Mouse (Mus musculus) retina, adult 2 months (tissue): ENCODE measurements around the gene Nsmce1.
A peak's percentile ranks its signal among the peaks of the same experiment; 100 is the strongest.

Experiments used
- DNase-seq: peaks from one replicate; pipeline ENCODE4 v3.0.0-alpha.2; 2012; ENCODE audit warnings: low read depth, low spot score

The Nsmce1 gene

DNA sequence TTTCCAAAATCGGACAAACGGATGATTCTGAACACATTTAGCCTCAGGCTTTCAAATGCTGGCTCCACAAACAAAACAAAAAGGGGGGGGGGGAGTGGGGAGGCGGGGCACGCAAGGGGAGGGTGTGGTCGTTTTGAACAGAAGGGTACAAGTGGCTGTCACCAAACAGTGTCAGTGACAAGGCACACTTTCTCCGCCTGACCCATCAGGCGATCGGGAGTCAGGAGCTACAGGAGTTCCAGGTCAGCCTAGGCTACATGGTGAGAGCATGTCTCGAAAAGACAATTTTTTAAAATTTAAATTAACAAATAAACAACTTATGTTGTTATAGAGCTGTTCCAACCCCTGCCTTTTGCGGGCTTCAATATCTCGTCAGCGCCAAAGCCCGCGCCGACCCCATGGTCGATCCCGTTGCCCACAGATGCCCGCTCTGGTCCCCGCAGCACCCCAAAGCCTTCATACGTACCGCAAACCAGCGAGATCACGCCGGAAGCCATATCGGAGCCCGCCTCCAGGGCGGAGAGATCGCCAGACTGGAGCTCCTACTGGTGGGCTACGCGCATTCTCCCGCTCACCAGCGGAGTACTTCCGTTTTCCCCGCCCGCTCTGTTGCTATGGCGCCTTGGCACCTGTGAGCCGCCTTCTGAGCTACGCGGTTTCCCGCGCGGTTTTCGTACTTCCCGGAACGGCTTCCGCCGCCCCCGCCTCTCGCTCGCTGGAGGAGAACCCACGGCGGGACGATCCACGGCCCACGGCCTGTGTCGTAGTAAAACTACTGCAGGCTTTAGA is at the start of gene Nsmce1:
Gene Nsmce1, minus strand, starts transcription at position 650 of the 789 bp plus-strand sequence.
- DNase-seq, result peak; percentile 82

DNA sequence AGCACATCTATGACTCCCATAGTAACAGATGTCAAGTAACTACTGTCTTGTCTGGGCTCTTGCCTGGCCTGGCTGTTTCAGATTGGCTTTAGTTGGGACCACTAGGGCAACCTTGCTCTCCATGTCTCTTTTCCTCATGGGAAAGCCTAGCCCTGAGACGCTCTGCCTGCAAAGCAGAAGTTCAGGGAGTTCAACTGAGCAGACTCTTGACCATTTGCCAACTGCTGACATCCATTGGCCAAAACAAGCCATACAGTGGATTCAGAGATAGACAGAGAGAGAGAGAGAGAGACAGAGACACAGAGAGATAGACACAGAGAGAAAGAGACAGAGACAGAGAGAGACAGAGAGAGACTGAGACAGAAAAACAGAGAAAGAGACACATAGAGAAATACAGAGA is 49.6 kb upstream of the Nsmce1 start:
- DNase-seq, result no peak

DNA sequence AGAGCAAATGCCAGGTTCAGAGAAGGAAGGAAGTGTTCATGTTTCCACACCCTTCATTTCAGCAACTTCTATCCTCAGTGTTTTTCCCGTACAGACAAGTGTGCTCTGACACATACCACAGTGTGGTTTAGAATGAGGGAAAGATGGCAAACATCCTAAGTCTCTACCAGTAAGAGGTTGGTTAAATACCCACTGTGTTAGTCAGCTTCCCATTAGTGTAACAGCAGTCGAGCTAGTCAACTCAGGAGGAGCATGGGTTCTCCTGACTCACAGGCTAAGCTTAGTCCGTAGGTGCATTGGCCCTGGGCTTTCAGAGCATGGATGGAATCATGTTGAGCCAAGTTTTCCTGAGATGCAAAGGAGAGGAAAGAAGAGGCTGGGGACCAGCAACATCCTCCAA is 48.0 kb upstream of the Nsmce1 start:
- no peak for DNase-seq

DNA sequence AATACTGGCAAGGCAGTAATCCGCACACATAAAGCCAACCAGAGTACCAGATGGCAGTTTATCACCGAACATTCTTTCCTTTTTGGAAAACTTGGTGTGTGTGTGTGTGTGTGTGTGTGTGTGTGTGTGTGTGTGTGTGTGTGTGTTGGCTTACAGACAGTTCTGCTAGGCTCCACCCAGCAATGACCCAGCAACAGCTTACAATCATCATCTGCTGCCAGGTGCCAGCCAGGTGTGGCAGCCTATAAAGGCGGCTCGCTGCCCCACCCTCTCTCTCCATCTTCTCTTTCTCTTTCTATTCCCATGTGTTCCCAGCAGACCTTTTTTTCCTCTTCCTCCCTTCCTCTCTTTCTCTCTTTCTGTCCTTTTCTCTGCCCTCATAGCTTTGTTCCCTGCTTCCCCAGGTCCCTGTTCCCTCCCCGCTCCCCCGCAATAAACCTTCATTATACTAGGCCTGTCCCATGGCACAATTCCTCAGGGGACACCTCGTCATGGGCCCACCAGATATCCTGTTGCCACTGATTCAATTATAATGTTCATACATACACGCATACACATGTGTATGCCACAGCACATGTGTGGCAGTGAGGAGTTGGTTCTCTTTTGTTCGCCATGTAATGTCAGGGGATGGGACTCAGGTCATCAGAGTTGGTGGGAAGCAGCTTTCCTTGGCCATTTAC is 36.6 kb upstream of the Nsmce1 start:
- DNase-seq, result no peak

DNA sequence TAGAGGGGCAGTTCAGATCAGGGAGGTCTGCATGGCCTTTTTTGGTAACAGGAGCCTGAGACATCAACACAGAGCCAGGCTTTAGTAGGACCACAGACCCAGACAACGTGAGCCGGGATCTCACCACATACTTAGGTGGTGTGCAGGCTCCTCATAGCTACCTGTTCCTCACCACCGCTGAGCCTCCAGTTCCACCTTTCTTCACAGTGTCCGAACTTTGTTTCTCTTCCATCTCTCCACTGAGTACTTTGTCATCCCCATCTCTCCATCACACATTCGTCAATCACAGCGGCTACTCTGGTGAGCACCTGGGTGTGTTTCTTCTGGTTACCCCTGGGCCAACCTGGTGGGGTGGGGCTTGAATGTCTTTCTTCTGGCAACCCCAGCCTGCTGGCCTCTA is 35.8 kb upstream of the Nsmce1 start:
- DNase-seq, result no peak

DNA sequence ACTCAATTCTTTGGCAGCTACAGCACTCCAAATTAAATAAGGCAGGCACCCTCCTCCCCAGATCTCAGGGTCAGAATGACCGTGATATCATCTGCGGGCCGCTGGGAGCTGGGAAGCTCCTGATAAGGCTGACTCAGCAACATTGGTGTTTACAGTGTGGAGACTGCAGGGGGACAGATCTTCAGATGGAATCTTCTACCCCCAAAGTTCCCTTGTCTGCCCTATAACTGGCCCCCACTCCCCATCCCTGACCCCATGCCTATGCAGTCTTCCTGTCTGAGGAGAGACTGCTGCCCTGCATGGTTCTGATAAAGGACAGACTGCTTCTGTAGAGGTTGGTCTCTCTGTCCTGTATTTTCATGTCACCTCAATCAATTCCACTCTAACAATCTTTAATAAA is 31.7 kb upstream of the Nsmce1 start:
- no peak for DNase-seq

DNA sequence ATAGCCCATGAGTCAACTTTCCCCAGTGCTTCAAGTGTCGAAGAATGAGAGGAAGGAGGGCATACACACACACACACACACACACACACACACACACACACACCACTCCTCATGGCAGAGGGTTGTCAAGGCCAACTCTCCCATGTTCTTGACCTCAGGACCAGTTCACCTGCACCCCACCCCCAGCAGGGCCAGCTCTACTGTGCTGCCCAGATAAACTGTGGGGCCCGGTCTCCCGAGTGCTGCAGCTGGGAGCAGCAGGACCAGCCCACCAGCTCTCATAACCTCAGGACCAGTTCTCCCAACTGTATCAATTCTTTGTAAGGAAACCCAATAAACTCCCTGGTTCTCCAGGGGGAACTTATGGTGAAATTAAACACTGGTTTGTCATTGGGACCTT is 28.3 kb upstream of the Nsmce1 start:
- no peak for DNase-seq

DNA sequence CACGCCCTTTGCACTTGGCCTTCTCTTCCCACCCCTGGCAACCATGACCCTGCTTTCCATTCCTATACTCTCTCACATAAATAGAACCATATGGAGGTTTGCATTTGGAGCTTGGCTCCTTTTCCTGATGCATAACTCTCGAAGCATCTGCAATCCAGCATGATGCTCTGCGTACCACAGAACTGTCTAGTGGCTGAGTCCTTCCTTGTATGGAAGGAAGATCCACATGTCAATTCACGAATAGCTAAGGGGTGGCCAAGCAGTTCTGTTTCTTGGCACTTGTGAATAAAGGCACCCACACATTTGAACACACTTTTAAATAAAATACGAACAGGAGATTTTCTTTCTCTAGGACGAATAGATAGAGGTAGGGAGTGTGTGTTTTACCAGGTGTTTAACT is 26.1 kb upstream of the Nsmce1 start:
- no peak for DNase-seq

DNA sequence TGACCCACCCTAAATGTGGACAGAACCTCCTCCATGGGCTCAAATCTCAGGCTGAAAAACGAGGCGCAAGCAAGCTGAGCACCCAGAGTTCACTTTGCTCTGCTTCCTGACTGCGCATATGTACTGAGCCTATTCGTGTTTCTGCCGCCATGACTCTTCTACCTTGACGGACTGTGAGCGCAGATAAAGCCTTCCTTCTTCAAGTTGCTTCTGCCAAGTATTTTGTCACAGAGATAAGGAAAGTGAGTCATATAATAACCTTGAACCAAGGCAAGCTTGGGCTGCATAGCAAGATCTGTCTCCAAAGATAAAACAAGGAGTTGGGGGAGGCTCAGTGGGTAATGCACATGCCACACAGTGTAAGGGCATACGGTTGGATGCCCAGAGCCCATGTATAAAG is 25.3 kb upstream of the Nsmce1 start:
- no peak for DNase-seq

DNA sequence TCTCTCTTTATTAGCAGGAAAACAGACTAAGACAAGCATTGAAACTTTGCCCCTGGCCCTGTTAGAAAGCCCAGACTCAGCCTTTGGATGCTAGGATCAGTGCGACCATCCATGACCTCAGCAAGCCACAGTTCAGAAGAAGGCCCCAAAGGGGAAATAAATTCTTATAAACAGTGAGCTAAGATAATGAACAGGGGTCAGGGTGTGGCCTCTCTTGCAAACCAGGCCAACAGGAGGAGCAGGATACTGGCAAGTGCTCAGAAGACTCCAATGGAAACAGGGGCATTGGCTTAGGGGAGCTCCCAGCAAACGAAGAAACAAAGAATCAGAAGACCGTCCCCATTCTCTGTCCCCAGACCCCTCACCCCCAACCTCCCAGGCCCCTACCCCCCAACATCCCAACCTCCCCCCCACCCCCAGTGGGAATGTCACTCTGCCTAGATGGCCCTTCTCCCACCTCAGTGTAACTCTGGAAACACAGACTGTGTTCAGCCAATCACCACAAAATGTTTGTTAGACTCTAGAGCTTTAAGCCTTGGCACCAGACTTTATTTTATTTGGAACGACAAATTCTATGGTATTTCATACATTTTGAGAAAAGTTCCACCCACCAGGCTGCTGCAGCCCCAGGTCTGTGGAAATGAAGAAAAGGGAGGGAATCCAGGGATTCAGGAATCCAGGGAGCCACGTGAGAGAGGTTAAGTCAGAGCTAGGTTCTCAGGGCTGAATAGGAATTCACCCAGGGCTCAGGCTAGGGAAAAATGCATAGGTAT is 23.9 kb upstream of the Nsmce1 start:
- no peak for DNase-seq

DNA sequence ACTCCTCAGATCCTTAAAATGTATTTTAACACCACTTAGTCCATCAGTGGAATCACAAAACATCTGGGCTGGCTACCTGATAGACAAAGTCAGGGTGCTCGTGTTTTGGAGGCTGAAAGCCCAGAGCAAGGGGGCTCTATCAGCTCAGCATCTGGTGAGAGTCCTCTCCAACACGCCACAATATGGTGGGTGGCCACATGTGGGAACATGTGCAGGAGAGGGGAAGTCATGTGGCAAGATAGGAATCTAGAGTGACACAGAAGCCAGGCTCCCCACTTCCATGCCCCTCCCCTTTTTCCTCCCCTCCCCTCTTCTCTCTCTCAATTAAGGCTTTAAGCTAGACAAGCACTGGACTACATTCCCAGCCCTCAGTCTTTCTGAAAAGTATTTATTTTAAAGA is 20.5 kb upstream of the Nsmce1 start:
- no peak for DNase-seq

DNA sequence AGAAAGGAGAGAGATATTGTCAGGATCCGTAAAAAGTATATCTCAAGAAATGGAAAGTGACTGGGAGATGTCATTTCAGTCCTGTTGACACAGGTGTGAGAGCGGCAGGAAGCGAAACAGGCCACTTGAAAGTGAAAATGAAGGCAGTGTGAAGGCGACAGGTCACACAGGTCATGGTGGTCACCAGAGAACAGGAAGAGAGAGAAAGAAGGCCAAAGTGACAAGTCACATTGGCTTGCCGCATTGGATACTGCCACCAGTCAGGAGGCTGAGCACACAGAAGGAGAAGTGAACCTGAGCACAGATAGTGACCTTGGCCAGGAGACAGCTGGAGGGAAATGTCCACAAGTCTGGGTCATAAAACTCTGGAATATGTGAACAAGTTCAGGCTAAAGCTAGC is 20.0 kb upstream of the Nsmce1 start:
- no peak for DNase-seq

DNA sequence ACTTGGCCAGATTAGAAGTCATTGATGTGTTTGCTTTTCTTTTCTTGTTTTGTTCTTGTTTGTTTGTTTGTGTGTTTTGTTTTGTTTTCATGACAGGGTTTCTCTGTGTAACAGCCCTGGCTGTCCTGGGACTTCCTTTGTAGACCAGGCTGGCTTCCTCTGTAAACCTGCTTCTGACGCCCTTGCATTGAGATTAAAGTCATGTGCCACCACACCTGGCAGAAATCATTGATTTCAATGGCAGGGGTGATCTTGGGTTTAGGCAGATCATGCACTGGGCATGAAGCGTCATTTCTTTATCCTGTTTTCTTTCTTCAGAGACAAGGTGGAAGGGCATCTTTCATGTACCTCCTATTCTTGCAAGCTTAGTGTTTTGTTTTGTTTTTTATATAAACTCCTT is 15.9 kb upstream of the Nsmce1 start:
- no peak for DNase-seq

DNA sequence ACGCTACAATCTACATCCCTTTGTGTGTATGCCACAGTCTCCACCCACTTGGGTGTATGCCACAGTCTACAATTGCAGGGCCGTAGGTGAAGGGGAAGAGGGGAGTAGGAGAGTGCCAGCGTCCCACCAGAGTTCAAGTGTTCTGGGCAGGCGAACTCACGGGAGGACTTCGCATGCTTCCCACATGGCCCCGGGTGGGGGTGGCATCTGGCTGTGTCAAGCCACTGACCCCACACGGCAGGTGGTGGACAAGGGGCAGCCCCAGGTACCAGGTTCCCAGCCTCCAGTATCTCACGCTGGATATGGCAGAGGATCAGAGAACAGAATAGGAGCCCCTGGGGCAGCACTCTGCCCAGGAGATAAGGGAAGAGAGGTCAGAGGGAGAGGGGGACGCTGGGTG is 14.2 kb upstream of the Nsmce1 start:
- no peak for DNase-seq

DNA sequence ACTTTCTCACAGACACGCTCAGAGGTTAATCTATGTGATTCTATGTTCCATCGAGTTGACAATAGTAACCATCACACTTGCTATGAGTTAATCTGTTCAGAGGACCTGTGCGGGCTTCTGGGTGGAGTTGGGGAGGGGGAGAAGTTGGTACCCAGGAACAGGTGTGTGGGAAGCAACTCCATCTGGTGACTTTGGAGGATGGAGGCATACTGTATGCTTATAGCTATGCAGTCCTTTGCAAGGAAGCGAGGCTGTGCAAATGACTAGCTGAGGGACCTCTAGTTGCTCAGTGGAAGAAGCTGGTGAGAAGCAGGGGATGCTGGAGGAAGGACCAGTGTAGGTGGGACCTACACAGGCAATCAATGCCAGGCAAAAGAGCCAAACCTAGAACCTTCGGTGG is 13.2 kb upstream of the Nsmce1 start:
- DNase-seq, result no peak

DNA sequence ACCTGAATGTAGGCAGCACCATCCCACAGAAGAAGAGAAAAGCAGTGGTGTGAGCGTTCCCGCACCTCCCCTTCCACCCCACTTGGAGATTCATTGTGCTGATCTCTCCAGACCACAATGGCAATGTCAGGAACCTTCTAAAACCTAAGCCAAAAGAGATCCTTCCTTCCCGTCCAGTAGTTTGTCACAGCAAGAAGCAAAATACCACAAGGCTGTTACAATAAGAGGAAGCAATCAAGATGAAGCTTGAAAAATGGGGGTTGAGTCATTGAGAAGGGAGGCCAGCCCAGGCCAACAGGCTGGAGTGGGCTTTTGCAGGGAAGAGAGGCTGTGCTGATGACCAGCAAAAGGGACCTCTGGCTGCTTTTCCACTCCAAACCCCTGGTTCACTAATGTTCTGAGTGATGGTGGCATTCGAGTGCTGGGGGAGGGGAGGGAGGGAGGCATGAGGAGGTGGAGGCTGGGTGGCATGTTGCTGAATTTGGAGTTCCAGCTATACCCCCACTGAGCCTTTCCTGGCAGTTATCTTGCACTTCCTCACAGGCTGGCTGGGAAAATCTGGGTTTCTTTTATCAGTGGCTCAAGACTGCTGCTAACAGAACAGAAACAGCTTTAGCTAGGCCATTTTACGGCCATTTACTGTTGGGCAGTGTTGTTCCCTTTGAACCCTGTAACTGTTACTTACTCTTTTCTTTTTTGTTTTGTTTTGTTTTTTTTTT is 12.1 kb upstream of the Nsmce1 start:
- DNase-seq, result no peak

DNA sequence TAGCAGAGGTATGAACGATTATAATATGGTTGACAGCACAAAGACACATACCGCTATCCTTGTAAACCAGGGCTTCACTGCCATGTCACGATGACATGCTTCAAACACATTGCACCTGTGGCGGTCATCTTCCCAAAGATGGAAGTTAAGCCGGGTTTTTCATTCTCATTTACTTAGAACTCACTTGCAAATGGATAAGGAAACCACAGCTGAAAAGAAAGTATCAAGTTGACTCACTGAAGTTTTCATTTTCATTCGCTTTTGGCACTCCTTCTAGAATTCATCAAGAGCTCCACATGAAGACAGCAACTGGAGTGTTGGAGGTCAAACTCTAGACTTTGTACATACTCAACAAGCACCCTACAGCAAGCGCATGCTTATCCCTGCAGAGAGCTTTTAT is 9.5 kb upstream of the Nsmce1 start:
- DNase-seq, result no peak

DNA sequence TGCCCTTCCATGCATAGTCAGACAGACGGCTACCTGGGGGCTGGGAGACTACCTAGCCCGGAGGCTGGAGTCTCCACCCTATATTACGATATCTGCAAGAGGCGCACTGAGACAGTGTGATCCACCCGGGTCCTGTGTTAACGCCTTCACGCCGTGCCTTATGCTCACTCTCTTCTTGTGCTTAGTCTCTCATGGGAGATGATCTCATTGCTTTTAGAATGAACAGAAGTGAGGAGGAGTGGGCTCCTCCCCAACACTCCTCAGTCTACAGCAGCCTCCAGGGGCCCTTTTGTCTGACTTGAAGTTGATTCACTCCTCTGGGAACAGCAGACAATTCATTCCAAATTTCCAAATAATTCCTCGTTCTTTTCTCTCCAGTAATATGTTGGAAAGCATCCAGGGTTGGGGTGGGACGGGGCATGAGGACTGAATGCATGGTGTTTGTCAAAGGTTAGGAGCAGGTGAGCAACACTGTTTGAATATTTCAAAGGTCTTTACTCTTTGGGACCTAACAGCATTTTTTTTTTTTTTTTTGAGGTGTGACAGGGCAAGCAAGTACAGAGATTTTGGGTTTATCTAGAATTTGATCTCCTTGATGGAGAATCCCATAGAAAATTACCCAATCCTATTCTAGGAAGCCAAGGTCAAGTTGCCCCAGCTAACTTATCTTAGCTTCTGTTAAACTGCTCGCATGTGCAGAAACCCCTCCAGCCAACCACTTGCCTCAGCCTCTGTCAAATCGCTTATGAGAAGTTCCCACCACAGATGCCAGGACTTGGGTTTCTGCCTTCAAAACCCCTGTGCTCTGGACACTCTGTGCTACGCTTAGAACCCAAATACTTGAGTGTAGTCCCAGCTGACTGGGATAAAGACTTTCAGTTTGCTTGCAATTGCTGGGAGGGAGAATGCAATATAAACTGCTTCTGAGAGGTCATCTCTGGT is 8.8 kb upstream of the Nsmce1 start:
- DNase-seq, result no peak

DNA sequence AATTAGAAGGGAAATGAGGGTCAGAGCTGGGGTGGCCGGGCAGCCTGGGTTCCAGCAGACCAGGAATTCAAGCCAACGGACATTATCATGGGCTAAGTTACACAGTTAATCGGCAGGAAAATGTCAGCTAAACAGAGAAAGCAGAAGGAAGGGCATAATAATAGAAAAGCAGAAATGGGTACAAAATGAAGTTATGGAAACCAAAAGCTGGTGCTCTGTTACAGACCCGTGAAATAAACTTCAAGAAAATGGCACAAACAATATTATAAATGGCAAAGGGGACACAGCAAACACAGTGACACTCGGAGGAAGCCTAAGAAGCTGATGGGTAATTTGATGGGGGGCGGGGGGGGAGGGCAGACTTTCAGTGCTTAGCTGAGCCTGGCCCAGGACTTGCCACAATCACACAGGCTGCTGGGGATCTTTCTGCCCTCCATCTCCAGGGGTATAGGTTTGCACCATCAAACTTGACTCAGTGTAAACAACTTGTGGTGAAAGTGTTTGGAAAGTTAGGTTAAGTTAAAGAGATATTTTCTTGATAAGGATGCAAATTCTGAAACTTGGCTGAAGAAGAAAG is 4.6 kb upstream of the Nsmce1 start:
- no peak for DNase-seq

DNA sequence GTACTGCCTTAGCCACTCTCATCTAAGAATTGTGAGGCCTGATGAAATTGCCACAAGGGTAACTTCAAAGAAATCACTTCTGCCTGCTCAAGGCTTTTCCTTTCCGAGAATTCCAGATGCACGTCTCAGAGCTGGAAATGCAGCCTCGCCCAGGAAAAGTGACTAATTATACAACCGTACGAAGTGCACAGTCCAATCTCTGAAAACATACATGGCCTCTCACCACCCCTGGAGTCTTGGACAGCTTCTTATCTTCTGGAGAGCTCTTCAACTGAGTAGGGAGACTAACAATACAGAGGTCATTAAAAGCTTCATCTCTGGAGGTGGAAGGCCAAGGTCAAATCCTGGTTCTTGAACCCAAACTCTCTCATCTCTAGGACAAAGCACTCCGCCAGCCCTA is 1.2 kb upstream of the Nsmce1 start:
- DNase-seq, result no peak

DNA sequence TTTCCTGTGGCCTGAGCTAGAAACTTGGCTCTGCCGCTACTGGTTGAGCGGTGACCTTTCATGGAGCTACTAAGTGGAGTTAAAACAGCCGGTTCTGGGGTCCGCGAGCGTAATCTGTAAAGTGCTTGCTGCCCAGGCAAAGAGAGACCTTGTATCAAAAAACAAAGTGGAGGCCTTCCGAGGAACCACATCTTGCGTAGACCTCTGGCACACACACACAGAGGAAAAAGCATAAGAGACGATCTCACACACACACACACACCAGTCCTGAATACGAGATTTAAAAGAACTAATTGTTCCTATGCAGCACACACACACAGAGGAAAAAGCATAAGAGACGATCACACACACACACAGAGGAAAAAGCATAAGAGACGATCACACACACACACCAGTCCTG is 364 bp upstream of the Nsmce1 start:
- DNase-seq, result no peak
